Mouse (Mus musculus): Measurements from ENCODE around the gene Atp2a2. TPM values are rescaled to one million over a fixed set of nuclear protein-coding genes. Genes with fewer than 3 reads are reported as not detected.
A peak's percentile ranks its signal among the peaks of the same experiment; 100 is the strongest.

Atp2a2 gene
- polyA plus RNA-seq, 1 experiment from 2014 or later = 32.2 TPM

DNA sequence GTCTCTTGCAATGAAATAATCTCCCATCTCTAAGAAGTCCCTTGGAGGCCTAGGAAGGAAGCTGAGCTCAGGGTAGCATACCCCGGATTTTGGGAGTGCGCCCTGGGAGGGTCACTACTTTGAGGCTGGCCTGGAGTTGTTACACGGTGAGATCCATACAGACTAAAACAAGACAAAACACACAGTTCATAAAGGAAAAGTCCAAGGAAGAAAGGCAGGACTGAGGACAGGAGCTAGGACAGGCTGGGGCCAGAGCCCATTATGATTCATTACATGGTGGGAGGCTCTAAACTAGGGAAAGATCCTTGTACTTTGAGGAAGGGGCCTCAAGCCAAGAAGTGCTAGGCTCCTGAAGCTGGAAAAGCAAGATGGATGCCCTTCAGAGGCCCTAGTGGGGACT lies 26.6 kb upstream of the Atp2a2 start:
- ATAC-seq = no peak
- Histone ChIP-seq H3K4me1 (peaks cover 9% of the 10 kb centered on the region), H3K9ac (no peak overlapping the region), H3K36me3 (ENCODE audit: poor library complexity, severe bottlenecking) (0 out of 2 replicates have a peak, but pooled peaks cover 5% of the 10 kb centered on the region), H3K27me3 (no peaks in the 10 kb centered on the region), H3K4me3 (no peak overlapping the region), H3K4me2 (no peak overlapping the region), H3K27ac (no peak overlapping the region), H3K9me3 (replicated peaks) (no peaks in the 10 kb centered on the region)
- WGBS = 70% methylated on average over 3 of the region's 3 CpGs

DNA sequence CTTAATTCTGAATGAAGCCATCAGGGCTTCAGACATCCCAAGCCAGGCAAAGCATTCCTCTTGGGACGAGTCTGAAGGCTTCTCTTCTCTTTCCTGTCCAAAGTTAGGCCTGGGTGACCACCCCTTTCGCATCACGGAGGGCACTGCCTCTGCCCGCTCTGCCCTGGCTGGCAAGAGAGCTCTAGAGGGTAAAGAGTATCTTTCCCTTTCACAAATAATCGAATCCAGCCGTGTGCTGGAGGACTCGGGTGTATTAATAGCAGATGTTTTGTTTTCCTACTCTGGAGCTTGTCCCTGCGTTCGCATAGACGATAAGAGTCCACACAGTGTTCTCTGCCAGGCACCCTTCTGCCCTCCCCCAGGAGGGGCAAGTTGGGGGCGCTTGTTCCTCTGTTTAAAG lies 25.7 kb upstream of the Atp2a2 start:
- H3K9ac ChIP-seq = no peak overlapping the region
- no peak overlapping the region for H3K4me3 ChIP-seq
- no peak overlapping the region for H3K27ac ChIP-seq
- no peak for ATAC-seq
- 0 out of 2 replicates have a peak, but pooled peaks cover 5% of the 10 kb centered on the region for H3K36me3 ChIP-seq (ENCODE audit: poor library complexity, severe bottlenecking)
- H3K27me3 ChIP-seq = no peaks in the 10 kb centered on the region
- H3K9me3 ChIP-seq (replicated peaks) = no peaks in the 10 kb centered on the region
- no peak overlapping the region for H3K4me2 ChIP-seq
- 62% methylated on average over 11 of the region's 11 CpGs for WGBS
- peaks cover 9% of the 10 kb centered on the region for H3K4me1 ChIP-seq

DNA sequence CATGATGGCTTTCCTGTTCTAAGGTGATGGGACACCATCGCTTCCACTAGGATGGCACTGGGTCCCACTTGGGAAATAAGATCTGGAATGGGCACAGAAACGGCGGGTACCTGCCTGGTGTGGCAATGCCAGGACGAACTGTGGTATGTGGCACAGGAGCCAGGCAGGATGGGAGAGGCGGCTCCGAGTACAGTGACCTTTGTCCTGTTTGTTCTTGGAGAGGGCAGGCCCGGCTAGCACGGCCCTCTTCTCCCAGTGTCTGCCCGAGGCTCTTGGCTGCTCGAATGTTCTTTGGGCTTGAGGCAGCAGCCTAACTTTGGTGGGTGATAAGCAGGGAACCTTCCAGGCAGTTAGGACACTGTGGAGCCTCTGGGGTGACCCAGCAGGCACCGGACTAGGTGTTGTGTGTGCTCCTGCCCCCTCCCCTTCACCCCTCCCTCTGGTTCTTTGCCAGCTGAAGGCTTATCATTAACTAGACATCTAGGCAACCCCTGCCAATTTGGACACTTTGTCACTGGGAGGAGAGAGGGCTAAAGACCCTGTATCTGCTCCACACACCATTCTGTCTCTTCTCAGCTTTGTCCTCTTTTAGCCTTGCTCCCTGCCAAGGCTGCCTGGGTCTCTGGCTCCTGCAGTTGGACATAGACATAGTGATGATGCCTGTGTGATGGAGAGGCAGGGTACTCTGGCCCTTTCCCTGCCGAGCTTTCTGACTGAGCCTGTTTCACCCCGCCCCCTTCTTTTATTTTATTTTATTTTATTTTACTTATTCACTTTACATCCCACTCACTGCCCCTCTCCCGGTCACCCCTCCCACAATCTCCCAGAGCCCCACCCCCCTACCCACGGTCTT lies 25.1 kb upstream of the Atp2a2 start:
- Histone ChIP-seq H3K4me2 (no peak overlapping the region), H3K9me3 (replicated peaks) (no peaks in the 10 kb centered on the region), H3K4me1 (peaks cover 9% of the 10 kb centered on the region), H3K36me3 (ENCODE audit: poor library complexity, severe bottlenecking) (0 out of 2 replicates have a peak, but pooled peaks cover 5% of the 10 kb centered on the region), H3K9ac (no peak overlapping the region), H3K4me3 (no peak overlapping the region), H3K27me3 (no peaks in the 10 kb centered on the region), H3K27ac (no peak overlapping the region)
- 81% methylated on average over 15 of the region's 15 CpGs for WGBS
- ATAC-seq = no peak

DNA sequence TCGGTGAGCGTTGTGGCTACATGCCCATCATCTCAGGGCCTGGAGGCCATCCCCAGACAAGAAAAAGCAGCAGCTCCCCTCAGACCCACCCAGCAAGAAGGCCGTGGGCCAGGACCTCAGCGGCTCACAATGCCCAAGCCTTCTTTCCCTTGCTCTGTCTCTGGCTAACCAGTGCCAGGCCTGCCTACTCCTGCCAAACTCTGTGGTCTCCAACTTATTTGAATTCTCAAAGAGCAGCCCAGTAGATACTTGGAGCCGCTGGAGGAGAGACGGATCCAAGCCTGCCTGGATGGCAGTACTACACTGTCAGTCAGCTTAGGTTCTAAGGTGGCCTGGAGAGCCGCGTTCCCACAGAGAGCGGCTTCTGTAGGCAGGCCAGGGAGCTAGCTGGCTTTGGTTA lies 24.4 kb upstream of the Atp2a2 start:
- ATAC-seq = no peak
- H3K27me3 ChIP-seq = no peaks in the 10 kb centered on the region
- H3K4me2 ChIP-seq = no peak overlapping the region
- 97% methylated on average over 9 of the region's 9 CpGs for WGBS
- no peak overlapping the region for H3K4me3 ChIP-seq
- H3K36me3 ChIP-seq (ENCODE audit: poor library complexity, severe bottlenecking) = 0 out of 2 replicates have a peak, but pooled peaks cover 5% of the 10 kb centered on the region
- no peaks in the 10 kb centered on the region for H3K9me3 ChIP-seq (replicated peaks)
- H3K9ac ChIP-seq = no peak overlapping the region
- H3K4me1 ChIP-seq = peaks cover 9% of the 10 kb centered on the region
- no peak overlapping the region; the same call in 1 of the 2 replicates for H3K27ac ChIP-seq

DNA sequence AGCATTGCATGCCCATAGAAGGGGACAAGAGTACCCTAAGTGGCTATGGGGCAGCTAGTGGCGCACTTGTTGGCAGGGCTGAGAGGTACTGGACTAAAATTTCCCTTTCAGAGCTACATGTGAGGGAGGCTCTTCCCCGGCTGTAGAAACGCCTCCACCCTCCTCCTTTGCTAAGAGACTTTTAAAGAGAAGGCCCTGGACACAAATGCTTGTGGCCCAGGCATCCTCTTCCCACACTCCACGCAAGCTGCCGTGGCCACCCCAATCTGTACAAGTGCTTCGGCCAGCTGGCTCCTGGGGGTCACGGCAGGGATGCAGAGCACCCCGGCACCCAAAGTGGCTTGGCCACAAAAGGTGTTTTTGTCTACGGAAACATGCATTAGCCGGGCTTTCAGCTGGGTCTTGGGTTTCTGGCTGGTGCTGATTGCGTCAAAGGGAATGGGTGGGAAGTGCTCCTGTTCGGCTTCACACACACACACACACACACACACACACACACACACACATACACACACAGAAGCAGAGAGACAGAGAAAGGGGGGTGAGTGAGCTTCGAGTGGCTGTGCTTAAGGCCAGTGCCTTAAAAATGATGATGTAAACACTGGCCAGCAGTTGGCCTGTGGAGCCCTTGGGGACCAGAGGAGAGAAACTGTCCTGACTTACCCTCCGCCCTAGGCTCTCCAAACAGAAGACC lies 23.4 kb upstream of the Atp2a2 start:
- Histone ChIP-seq H3K9me3 (replicated peaks) (no peaks in the 10 kb centered on the region), H3K4me1 (peaks cover 9% of the 10 kb centered on the region), H3K36me3 (ENCODE audit: poor library complexity, severe bottlenecking) (0 out of 2 replicates have a peak, but pooled peaks cover 5% of the 10 kb centered on the region), H3K9ac (peak overlapping the region; percentile 37; the same call in 1 of the 2 replicates), H3K4me3 (no peak overlapping the region), H3K27ac (no peak overlapping the region), H3K4me2 (no peak overlapping the region), H3K27me3 (no peaks in the 10 kb centered on the region)
- WGBS = 84% methylated on average over 14 of the region's 14 CpGs
- no peak for ATAC-seq

DNA sequence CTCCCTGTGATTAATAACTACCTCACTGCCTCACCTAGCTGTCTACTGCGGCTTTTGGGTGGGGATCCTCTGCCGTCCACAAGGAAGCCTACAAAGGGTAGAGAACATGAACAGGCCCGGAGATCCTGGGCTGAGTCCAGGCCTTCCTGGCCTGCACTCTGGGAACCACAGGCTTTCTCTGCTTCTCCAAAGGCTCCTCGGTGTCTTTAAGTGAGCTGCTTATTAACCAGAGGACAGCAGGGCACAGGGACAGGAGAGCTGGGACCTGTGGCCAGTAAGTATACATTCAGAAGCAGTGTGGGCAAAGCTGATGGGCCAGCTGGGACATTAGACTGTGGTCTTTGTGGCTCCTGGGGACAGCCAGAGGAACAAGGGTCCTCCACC lies 22.8 kb upstream of the Atp2a2 start:
- H3K9me3 ChIP-seq (replicated peaks) = no peaks in the 10 kb centered on the region
- WGBS = 88% methylated on average over 4 of the region's 4 CpGs

DNA sequence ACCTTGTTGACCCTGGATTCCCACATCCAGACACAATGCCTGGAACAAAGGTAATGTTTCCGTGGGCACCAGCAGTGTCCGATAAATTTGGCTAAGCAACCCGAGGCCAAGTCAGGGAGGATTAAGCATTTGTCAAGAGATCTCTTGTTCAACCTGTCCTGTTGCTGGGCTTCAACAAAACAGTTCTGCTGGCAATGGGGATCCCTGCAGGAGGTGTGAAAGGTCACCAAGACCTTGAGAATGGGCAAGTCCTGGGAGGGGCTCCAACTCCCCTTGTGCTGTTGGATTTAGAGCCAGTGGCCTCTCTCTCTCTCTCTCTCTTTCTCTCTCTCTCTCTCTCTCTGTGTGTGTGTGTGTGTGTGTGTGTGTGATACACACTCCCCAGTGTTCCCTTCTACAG lies 22.2 kb upstream of the Atp2a2 start:
- H3K9me3 ChIP-seq (replicated peaks) = no peaks in the 10 kb centered on the region
- H3K27me3 ChIP-seq = no peaks in the 10 kb centered on the region
- 0 out of 2 replicates have a peak, but pooled peaks cover 5% of the 10 kb centered on the region for H3K36me3 ChIP-seq (ENCODE audit: poor library complexity, severe bottlenecking)
- H3K4me2 ChIP-seq = no peak overlapping the region
- peaks cover 9% of the 10 kb centered on the region for H3K4me1 ChIP-seq
- H3K9ac ChIP-seq = no peak overlapping the region
- H3K4me3 ChIP-seq = no peak overlapping the region
- WGBS = 47% methylated on average over 3 of the region's 3 CpGs
- H3K27ac ChIP-seq = no peak overlapping the region
- ATAC-seq = no peak

More for the DNA sequence above, 22.8 kb upstream of the Atp2a2 start:
- Histone ChIP-seq H3K27ac (no peak overlapping the region), H3K36me3 (ENCODE audit: poor library complexity, severe bottlenecking) (0 out of 2 replicates have a peak, but pooled peaks cover 5% of the 10 kb centered on the region), H3K4me1 (peaks cover 9% of the 10 kb centered on the region), H3K4me3 (no peak overlapping the region), H3K9ac (no peak overlapping the region), H3K27me3 (no peaks in the 10 kb centered on the region), H3K4me2 (no peak overlapping the region)
- ATAC-seq = no peak

DNA sequence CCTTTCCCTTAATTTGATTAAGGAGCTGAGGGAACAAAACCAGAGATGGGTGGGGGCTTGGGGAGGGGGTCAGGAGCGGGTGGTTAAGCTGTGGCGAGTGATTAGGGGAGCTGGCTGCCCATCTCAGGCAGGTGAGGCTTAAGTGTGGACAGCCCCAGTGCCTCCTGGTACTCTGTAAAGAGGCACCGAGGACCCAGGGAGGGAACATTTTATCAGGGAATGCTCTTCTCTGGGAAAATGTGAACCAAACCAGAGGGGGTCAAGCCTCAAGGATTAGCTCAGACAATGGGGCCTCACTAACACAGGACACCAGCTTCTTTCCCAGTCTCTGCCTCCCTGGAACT lies 19.1 kb upstream of the Atp2a2 start:
- Histone ChIP-seq H3K4me3 (no peak overlapping the region), H3K4me2 (no peak overlapping the region), H3K4me1 (no peaks in the 10 kb centered on the region), H3K27ac (no peak overlapping the region), H3K9me3 (replicated peaks) (no peaks in the 10 kb centered on the region), H3K9ac (no peak overlapping the region), H3K27me3 (no peaks in the 10 kb centered on the region), H3K36me3 (ENCODE audit: poor library complexity, severe bottlenecking) (no peaks in the 10 kb centered on the region)
- ATAC-seq = no peak
- 37% methylated on average over 3 of the region's 3 CpGs for WGBS

DNA sequence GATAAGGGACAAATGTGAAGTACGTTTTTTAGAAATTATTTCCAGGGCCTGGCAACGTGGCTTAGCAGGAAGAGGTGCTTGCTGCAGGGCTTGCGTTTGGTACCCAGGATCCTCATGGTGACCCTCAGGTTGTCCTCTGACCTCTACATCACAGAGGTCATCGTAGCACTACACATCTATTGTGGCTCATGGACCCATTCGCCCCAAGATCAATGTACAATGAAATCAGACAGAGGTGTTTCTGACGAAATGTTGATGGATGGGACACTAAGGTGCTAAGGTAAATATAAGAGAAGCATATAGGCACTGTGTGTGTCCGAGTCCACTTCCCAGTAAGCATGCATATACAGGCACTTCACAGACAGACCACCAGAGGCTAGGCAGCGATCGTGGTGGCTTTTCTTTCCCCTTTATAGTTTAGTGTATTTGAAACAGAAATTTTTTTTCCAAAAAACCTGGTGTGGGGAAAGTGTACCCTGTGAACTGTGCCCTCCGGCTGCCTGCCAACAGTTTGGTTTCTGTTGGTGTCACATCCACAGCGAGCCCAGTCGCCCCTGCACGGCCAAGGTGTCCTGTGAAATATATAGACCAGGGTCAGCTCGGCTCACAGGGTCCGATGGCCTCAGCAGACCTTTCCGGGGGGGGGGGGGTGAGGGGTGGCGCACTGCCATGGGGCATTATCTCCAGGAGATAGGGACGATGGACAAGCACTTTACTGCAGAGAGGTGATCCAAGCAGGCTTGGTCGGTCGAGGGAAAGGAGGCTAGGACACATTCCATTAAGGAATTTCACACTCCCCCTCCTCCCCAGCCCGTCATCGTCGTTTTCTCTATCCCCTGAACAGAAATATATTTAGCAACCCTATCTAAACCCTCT lies 18.5 kb upstream of the Atp2a2 start:
- ATAC-seq = no peak
- no peak overlapping the region for H3K9ac ChIP-seq
- no peak overlapping the region for H3K4me3 ChIP-seq
- H3K27me3 ChIP-seq = no peaks in the 10 kb centered on the region
- H3K4me1 ChIP-seq = no peaks in the 10 kb centered on the region
- H3K4me2 ChIP-seq = no peak overlapping the region
- H3K36me3 ChIP-seq (ENCODE audit: poor library complexity, severe bottlenecking) = no peaks in the 10 kb centered on the region
- no peaks in the 10 kb centered on the region for H3K9me3 ChIP-seq (replicated peaks)
- 74% methylated on average over 23 of the region's 23 CpGs for WGBS
- H3K27ac ChIP-seq = no peak overlapping the region

DNA sequence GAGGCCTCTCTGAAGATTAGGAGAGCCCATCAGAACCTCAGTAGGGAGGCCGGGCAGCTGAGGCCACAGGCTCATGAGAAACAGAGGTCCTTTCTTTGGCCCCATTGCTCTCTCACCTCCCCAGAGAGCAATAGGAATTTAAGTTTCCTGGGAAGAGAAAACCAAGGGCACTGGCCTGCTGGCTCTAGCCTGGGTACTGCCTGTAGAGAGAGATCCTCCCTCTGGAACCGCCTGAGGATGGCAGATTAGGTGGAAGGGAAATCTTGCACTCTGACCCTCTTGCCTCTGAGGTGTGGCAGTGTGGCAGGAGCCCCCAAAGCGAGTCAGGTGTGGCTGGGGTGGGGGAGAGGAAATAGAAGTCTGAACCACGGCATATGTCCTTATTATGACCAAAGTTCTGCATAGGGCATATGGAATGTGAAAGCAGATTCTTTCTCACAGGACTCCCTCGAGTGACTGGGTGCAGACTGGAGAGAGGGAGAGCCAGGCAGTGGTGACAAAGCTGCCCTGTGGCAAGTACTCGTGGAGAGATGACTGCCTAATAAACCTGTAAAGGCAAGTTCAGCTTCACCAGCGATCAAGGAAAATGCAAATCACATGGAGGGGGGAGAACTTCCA lies 17.1 kb upstream of the Atp2a2 start:
- H3K36me3 ChIP-seq (ENCODE audit: poor library complexity, severe bottlenecking) = no peaks in the 10 kb centered on the region
- no peak for ATAC-seq
- no peaks in the 10 kb centered on the region for H3K9me3 ChIP-seq (replicated peaks)
- H3K27me3 ChIP-seq = peaks cover 3% of the 10 kb centered on the region; the same call in 1 of the 2 replicates
- 64% methylated on average over 7 of the region's 7 CpGs for WGBS
- peaks cover 3% of the 10 kb centered on the region; the same call in 1 of the 2 replicates for H3K4me1 ChIP-seq
- H3K4me3 ChIP-seq = no peak overlapping the region
- H3K9ac ChIP-seq = no peak overlapping the region
- H3K4me2 ChIP-seq = no peak overlapping the region
- no peak overlapping the region for H3K27ac ChIP-seq

DNA sequence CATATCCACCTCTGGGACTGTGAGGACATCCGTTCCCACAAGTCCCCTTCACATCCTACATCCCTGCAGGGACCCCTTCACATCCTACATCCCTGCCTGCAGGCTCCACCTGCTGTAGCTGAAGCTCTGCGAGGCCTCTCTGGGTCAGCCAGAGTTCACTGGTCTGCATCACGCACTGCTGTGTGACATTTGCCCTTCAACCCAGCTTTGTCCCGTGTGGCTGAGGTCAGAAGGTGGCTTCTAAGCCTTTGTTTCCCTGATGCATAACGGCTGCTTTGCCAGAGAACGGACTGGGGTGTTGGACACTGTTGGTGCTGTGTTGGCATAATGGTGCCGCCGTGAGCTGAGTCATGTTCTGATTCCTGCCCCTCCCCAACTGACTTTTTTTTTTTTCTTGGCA lies 16.2 kb upstream of the Atp2a2 start:
- H3K4me2 ChIP-seq = no peak overlapping the region
- H3K9ac ChIP-seq = no peak overlapping the region
- H3K4me1 ChIP-seq = peaks cover 10% of the 10 kb centered on the region
- no peaks in the 10 kb centered on the region for H3K36me3 ChIP-seq (ENCODE audit: poor library complexity, severe bottlenecking)
- ATAC-seq = no peak
- no peak overlapping the region for H3K27ac ChIP-seq
- peaks cover 3% of the 10 kb centered on the region; the same call in 1 of the 2 replicates for H3K27me3 ChIP-seq
- no peaks in the 10 kb centered on the region for H3K9me3 ChIP-seq (replicated peaks)
- no peak overlapping the region for H3K4me3 ChIP-seq
- 39% methylated on average over 8 of the region's 8 CpGs for WGBS
